Mouse (Mus musculus) liver, postnatal 0 days (tissue): Measurements from ENCODE around the gene Sbk3. TPM values are rescaled to one million over a fixed set of nuclear protein-coding genes. Genes with fewer than 3 reads are reported as not detected.
A peak's percentile ranks its signal among the peaks of the same experiment; 100 is the strongest.

ENCODE experiments used
- ATAC-seq: fragments of 200-750 bp; cut with Nextera tagmentation; 2 replicates; pipeline ENCODE4 v1.8.0; 2017; ENCODE audit warnings: mild to moderate bottlenecking, moderate library complexity
- DNase-seq: peaks from one replicate; pipeline ENCODE4 v3.0.0-alpha.2; 2016
- H3K27ac ChIP-seq: fragments of 300-500 bp; sonication (generic); 2 replicates; pipeline ENCODE4 v1.5.1; 2014; ENCODE audit warnings: antibody characterized with exemption, moderate library complexity, mild to moderate bottlenecking, low read depth
- H3K27me3 ChIP-seq: fragments of 300-500 bp; sonication (generic); 2 replicates; pipeline ENCODE4 v1.6.1; 2014; ENCODE audit warnings: low read length, control low read depth, mixed read lengths; ENCODE audit not compliant: insufficient read depth
- H3K36me3 ChIP-seq: fragments of 300-500 bp; sonication (generic); replicated peaks from 2 replicates; pipeline ENCODE4 v1.6.1; 2014; ENCODE audit warnings: mild to moderate bottlenecking, control low read depth, low read length, moderate library complexity, mixed read lengths; ENCODE audit not compliant: insufficient read depth
- H3K4me1 ChIP-seq: fragments of 300-500 bp; sonication (generic); 2 replicates; pipeline ENCODE4 v1.6.1; 2014; ENCODE audit warnings: antibody characterized with exemption, mild to moderate bottlenecking, control low read depth; ENCODE audit not compliant: insufficient read depth
- H3K4me2 ChIP-seq: fragments of 300-500 bp; sonication (generic); 2 replicates; pipeline ENCODE4 v1.6.1; 2014; ENCODE audit warnings: low read depth, mild to moderate bottlenecking, low read length, moderate library complexity, mixed read lengths
- H3K4me3 ChIP-seq: fragments of 300-500 bp; sonication (generic); 2 replicates; pipeline ENCODE4 v1.5.1; 2014; ENCODE audit warnings: low read depth, low read length
- H3K9ac ChIP-seq: fragments of 300-500 bp; sonication (generic); replicated peaks from 2 replicates; pipeline ENCODE4 v1.6.1; 2014; ENCODE audit warnings: mild to moderate bottlenecking, moderate library complexity
- H3K9me3 ChIP-seq: fragments of 300-500 bp; sonication (generic); 2 replicates; pipeline ENCODE4 v1.6.1; 2016; ENCODE audit warnings: mild to moderate bottlenecking, control low read depth, low read length, mixed read lengths
- CTCF ChIP-seq: sonication (generic); IDR thresholded peaks from 2 replicates; pipeline ENCODE4 v1.5.1; 2016; ENCODE audit warnings: antibody characterized with exemption, low read depth
- EP300 ChIP-seq: IDR thresholded peaks from 2 replicates; pipeline ENCODE4 v1.6.1; 2016; ENCODE audit warnings: antibody characterized with exemption, low read depth, mild to moderate bottlenecking
- WGBS: fragments of 180-500 bp; shearing (Covaris S2); extraction: QIAGEN DNeasy Blood & Tissue Kit; methylation state at CpG from one replicate; pipeline ENCODE4 v1.1.7; 2014; ENCODE audit not compliant: insufficient replicate concordance; 5-methylcytosine and 5-hydroxymethylcytosine counted together
- polyA plus RNA-seq: library from polyadenylated mRNA; unstranded; fragments of >200 nt; fragmentation: Nextera tagmentation; extraction: Ambion mirVana; gene quantifications from 2 replicates; pipeline ENCODE4 v1.2.1, GENCODE M21; 2015

The Sbk3 gene
- polyA plus RNA-seq, 1 experiment from 2014 or later: not detected

- no peak overlapping the region for H3K4me2 ChIP-seq
- no peaks in the 10 kb centered on the region for H3K36me3 ChIP-seq
- no peak overlapping the region for H3K4me3 ChIP-seq
- WGBS: 73% methylated on average over 19 of the region's 19 CpGs
- DNase-seq: no peak
- no peak overlapping the region for H3K27ac ChIP-seq
- H3K4me1 ChIP-seq: no peaks in the 10 kb centered on the region
- TF ChIP-seq EP300 (no peak), CTCF (no peak)
- no peak overlapping the region for H3K9ac ChIP-seq
- no peaks in the 10 kb centered on the region for H3K27me3 ChIP-seq
- no peaks in the 10 kb centered on the region for H3K9me3 ChIP-seq
- ATAC-seq: no peak
Observed at GRCm38 (mm10) chr7:4950561-4951342, 20.2 kb downstream of the Sbk3 start.

- Histone ChIP-seq H3K36me3 (no peaks in the 10 kb centered on the region), H3K9me3 (no peaks in the 10 kb centered on the region), H3K4me1 (peaks cover 1% of the 10 kb centered on the region; the same call in 1 of the 2 replicates), H3K27ac (no peak overlapping the region), H3K4me2 (no peak overlapping the region), H3K9ac (no peak overlapping the region), H3K4me3 (no peak overlapping the region), H3K27me3 (no peaks in the 10 kb centered on the region)
- WGBS: 43% methylated on average over 6 of the region's 6 CpGs
- ATAC-seq: no peak
- no peak for DNase-seq
- TF ChIP-seq EP300: no peak
- no peak for TF ChIP-seq CTCF
Observed at GRCm38 (mm10) chr7:4948386-4948785, 22.6 kb downstream of the Sbk3 start.

GRCm38 (mm10) chr7:4947855-4948254 is 23.1 kb downstream of the Sbk3 start:
- no peak for ATAC-seq
- Histone ChIP-seq H3K27ac (no peak overlapping the region), H3K4me2 (no peak overlapping the region), H3K4me3 (no peak overlapping the region), H3K9me3 (no peaks in the 10 kb centered on the region), H3K9ac (no peak overlapping the region), H3K27me3 (no peaks in the 10 kb centered on the region), H3K36me3 (no peaks in the 10 kb centered on the region), H3K4me1 (peaks cover 2% of the 10 kb centered on the region; the same call in 1 of the 2 replicates)
- DNase-seq: no peak
- WGBS: 43% methylated on average over 2 of the region's 2 CpGs
- TF ChIP-seq CTCF (no peak), EP300 (no peak)

- Histone ChIP-seq H3K36me3 (no peaks in the 10 kb centered on the region), H3K9me3 (no peaks in the 10 kb centered on the region), H3K27ac (no peak overlapping the region), H3K4me1 (peaks cover 2% of the 10 kb centered on the region; the same call in 1 of the 2 replicates), H3K27me3 (no peaks in the 10 kb centered on the region), H3K4me3 (peak overlapping the region; percentile 21; the same call in 1 of the 2 replicates), H3K9ac (no peak overlapping the region), H3K4me2 (peak overlapping the region; percentile 67)
- ATAC-seq (peak; percentile 88), DNase-seq (peak; percentile 93)
- WGBS: 10% methylated on average over 15 of the region's 15 CpGs
- no peak for TF ChIP-seq EP300
- peak; percentile 98 for TF ChIP-seq CTCF
Observed at GRCm38 (mm10) chr7:4943223-4943815, 27.6 kb downstream of the Sbk3 start.

- WGBS: 34% methylated on average over 5 of the region's 5 CpGs
- Histone ChIP-seq H3K27me3 (no peaks in the 10 kb centered on the region), H3K36me3 (no peaks in the 10 kb centered on the region), H3K27ac (no peak overlapping the region), H3K4me2 (no peak overlapping the region), H3K9ac (no peak overlapping the region), H3K4me3 (no peak overlapping the region), H3K4me1 (peaks cover 2% of the 10 kb centered on the region; the same call in 1 of the 2 replicates), H3K9me3 (no peaks in the 10 kb centered on the region)
- ATAC-seq (no peak), DNase-seq (no peak)
- TF ChIP-seq EP300 (no peak), CTCF (no peak)
Observed at GRCm38 (mm10) chr7:4942673-4943072, 28.3 kb downstream of the Sbk3 start.

- ATAC-seq: peak; percentile 73
- Histone ChIP-seq H3K4me3 (no peak overlapping the region), H3K36me3 (no peaks in the 10 kb centered on the region), H3K4me2 (no peak overlapping the region), H3K27ac (no peak overlapping the region), H3K9ac (no peak overlapping the region), H3K4me1 (peaks cover 2% of the 10 kb centered on the region; the same call in 1 of the 2 replicates), H3K9me3 (no peaks in the 10 kb centered on the region), H3K27me3 (no peaks in the 10 kb centered on the region)
- TF ChIP-seq EP300: no peak
- TF ChIP-seq CTCF: peak; percentile 94
- peak; percentile 87 for DNase-seq
- WGBS: 18% methylated on average over 9 of the region's 9 CpGs
Observed at GRCm38 (mm10) chr7:4940068-4940479, 30.9 kb downstream of the Sbk3 start.
